Mouse (Mus musculus): ENCODE results near the gene Nlgn3. TPM values are rescaled to one million over a fixed set of nuclear protein-coding genes. Genes with fewer than 3 reads are reported as not detected.
"Not testable (repeated sequence)": the region's sequence is repeated elsewhere in the genome, so short reads cannot be mapped to it uniquely, and the experiment has no call there.

The Nlgn3 gene
- total RNA-seq, 2 experiments from 2014 or later, result 5.7 to 15.9 TPM

GRCm38 (mm10) chrX:101299473-101300426, 782 bp downstream of the Nlgn3 start:
- no peak for DNase-seq (ENCODE audit: low spot score in 2 of 2)

- no peak for DNase-seq (ENCODE audit: low spot score in 2 of 2)
These were observed 1.6 kb downstream of the Nlgn3 start for GRCm38 (mm10) chrX:101300427-101301030.

- DNase-seq (ENCODE audit: low spot score in 2 of 2), result no peak
These were observed 2.7 kb downstream of the Nlgn3 start for GRCm38 (mm10) chrX:101301654-101302053.

- no peak for DNase-seq (ENCODE audit: low spot score in 2 of 2)
These were observed 5.7 kb downstream of the Nlgn3 start for GRCm38 (mm10) chrX:101304646-101305045.

- no peak for DNase-seq (ENCODE audit: low spot score in 2 of 2)
These were observed 10.3 kb downstream of the Nlgn3 start for GRCm38 (mm10) chrX:101309299-101309698.

GRCm38 (mm10) chrX:101313625-101314359, 14.8 kb downstream of the Nlgn3 start:
- no peak for DNase-seq (ENCODE audit: low spot score in 2 of 2)

- DNase-seq (ENCODE audit: low spot score in 2 of 2), result no peak
These were observed 20.8 kb downstream of the Nlgn3 start for GRCm38 (mm10) chrX:101319775-101320174.

GRCm38 (mm10) chrX:101325989-101326899, 27.3 kb downstream of the Nlgn3 start:
- no peak for DNase-seq (ENCODE audit: low spot score in 2 of 2)

GRCm38 (mm10) chrX:101329372-101330028, 30.5 kb downstream of the Nlgn3 start:
- DNase-seq (ENCODE audit: low spot score in 2 of 2), result peak; percentile 48 to 55

GRCm38 (mm10) chrX:101332031-101332374, 33.0 kb downstream of the Nlgn3 start:
- DNase-seq (ENCODE audit: low spot score in 2 of 2), result no peak

GRCm38 (mm10) chrX:101332375-101333211, 33.6 kb downstream of the Nlgn3 start:
- DNase-seq (ENCODE audit: low spot score in 2 of 2), result peak; percentile 64 to 65

- DNase-seq (ENCODE audit: low spot score in 2 of 2), result peak in 1 of 2 experiments; percentile 26
These were observed 35.6 kb downstream of the Nlgn3 start for GRCm38 (mm10) chrX:101334606-101335005.

GRCm38 (mm10) chrX:101338666-101339065, 39.7 kb downstream of the Nlgn3 start:
- DNase-seq (ENCODE audit: low spot score in 2 of 2), result no peak

GRCm38 (mm10) chrX:101342837-101343236, 43.9 kb downstream of the Nlgn3 start:
- not testable (repeated sequence) for DNase-seq (ENCODE audit: low spot score in 2 of 2)

GRCm38 (mm10) chrX:101345456-101345855, 46.5 kb downstream of the Nlgn3 start:
- no peak for DNase-seq (ENCODE audit: low spot score in 2 of 2)

GRCm38 (mm10) chrX:101346475-101346874, 47.5 kb downstream of the Nlgn3 start:
- DNase-seq (ENCODE audit: low spot score in 2 of 2), result no peak

- no peak for DNase-seq (ENCODE audit: low spot score in 2 of 2)
These were observed 52.2 kb downstream of the Nlgn3 start for GRCm38 (mm10) chrX:101351188-101351587.

- not testable (repeated sequence) for DNase-seq (ENCODE audit: low spot score in 2 of 2)
These were observed 59.9 kb downstream of the Nlgn3 start for GRCm38 (mm10) chrX:101358902-101359301.

- DNase-seq (ENCODE audit: low spot score in 2 of 2), result no peak
These were observed 70.0 kb downstream of the Nlgn3 start for GRCm38 (mm10) chrX:101369001-101369400.
